Mouse (Mus musculus): ENCODE data around the gene Tbx2.

Gene Tbx2

GRCm38 (mm10) chr11:85825031-85825430 lies 7.3 kb upstream of the Tbx2 start:
- in situ Hi-C loops (cut with MseI, MboI): loop anchor here (10.0 kb wide), 1 partner anchor 110 kb away; no protein-coding TSS in a partner anchor

- in situ Hi-C loops (cut with MseI, MboI): loop anchor here (10.0 kb wide), 1 partner anchor 111 kb away; no protein-coding TSS in a partner anchor
Measured at GRCm38 (mm10) chr11:85825823-85826222, 6.5 kb upstream of the Tbx2 start.

DNA sequence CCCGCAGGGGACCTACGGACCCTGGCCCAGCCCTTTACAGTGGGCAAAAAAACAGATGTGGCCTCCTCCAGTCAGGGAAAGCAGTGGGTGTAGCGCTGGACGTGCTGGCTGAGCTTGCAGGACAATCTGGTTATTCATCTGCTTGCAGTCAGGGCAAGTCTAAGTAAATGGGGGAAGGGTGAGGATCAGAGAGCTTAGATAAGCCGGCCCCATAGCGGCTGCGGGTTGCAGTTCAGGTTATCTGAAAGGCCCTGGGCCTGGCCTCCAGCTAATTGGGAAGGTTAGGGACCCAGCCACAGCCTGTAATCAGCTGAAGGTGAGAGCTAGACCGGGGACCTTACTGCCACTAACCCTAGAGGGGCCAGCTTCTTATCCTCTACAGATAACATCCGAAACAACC lies 5.0 kb upstream of the Tbx2 start:
- in situ Hi-C loops (cut with MseI, MboI): loop anchor here (10.0 kb wide), 1 partner anchor 113 kb away; no protein-coding TSS in a partner anchor

DNA sequence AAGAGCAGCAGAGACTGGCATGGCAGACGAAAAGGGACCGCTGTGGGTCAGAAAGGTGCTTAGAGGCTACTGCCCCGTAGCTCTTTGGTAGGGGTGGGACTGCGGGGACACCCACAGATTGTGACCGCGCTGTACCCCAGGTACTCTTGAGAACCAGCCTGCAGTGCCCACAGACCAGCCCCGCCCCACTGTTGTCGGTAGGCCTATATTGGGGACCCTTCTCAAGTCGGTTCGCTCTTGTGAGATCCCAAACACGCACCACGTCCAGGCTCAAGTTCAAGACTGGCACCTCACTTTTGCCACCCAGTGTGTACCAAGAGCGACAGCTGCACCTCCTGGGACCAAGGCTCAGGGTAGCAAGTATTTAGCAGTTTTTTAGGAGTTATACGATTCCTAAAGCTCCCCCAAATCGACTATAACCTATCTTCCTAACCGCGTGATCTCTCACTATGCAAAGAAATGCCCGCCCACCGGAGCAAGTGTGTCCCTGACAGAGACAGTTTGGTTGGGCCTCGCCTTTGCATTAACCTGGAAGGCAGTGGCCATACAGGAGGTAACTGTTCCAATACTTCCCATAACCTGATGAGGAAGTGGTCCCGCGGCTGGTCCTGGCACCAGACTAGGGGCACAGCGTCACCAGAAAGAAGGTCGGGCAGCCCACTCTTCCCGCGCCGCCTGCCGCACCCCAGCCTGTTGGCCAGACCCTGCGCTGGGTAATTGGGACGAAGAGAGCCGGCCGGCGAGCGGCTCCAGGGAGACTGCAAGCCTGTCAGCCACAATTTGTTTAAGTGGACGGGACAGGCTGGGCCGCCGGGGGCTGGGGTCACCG lies 3.4 kb upstream of the Tbx2 start:
- in situ Hi-C loops (cut with MseI, MboI): loop anchor here (10.0 kb wide), 1 partner anchor 114 kb away; no protein-coding TSS in a partner anchor

DNA sequence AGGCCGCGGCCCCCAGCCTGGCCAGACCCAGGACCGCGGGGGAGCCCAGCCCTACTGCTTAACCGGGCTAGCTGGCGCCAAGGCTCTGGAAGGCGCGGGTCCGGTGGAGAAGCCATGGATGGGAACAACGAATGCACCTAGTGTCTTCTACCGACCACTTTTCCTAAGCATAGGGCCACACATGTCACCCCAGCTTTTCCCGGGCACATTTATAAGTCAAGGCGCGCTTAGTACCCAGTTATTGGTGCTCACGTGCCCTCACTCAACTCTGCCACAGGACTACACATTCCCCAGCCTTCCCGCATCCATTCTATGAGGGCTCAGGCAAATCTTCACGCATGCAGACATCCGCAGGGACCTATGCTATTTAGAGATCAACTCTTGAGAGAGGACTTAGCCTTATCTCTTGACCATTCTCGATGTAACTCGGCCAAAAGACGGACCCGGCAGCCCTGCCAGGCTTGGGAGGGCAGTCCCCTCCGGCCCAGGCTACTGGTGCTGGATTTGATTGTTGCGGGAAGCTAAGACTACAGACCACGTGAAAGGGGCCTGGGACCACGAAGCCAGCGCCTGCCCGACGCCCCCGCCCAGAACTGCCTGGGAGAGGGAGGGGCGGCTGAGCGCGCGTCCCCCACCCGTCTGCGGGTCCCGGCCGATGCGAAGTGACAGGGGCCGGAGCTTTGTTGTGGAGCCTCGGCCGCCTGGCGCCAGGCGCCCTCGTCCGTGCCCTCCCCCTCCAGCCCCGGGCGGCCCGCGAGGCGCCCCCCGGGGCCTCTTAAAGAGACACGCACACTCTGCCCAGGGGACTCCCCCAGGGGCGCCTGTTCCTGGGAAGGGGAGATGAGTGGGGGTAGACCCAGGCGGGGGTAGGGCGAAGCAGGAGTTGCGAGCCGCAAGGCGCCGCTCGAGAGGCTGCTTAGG lies 2.6 kb upstream of the Tbx2 start:
- in situ Hi-C loops (cut with MseI, MboI): loop anchor here (10.0 kb wide), 1 partner anchor 115 kb away; no protein-coding TSS in a partner anchor

GRCm38 (mm10) chr11:85830901-85831341 lies 1.4 kb upstream of the Tbx2 start:
- in situ Hi-C loops (cut with MseI, MboI): no loop called here

DNA sequence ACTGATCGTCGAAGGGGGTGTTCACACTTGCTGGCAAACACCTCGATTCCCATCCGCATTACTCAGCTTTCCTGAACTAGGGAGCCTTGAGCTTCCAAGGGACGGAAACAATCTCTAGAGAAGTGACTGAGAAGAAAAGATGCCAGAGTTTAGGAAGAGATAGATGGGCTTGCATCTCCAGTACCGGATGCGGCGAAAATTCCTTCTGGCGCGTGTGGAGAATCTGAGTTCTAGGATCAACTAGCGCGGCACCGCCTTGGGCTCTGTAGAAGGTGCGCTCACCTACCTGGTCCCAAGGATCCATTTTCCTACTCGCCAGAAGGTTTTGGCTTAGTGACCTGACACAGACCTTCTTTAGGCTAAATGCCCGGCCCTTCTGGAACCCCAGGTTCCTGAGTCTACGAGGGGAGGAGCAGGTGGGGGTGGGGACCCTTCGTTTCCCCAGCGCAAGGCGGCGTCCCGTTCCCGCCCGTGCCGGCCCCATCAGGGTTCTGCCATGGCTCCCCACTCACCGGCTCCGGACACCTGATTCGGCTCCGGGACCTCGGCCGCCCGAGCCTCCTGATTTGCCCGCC lies 608 bp upstream of the Tbx2 start:
- in situ Hi-C loops (cut with MseI, MboI): no loop called here

- in situ Hi-C loops (cut with MseI, MboI): no loop called here
Measured at GRCm38 (mm10) chr11:85833081-85833521, 750 bp downstream of the Tbx2 start.

GRCm38 (mm10) chr11:85833761-85834385 lies 1.5 kb downstream of the Tbx2 start:
- in situ Hi-C loops (cut with MseI, MboI): no loop called here

DNA sequence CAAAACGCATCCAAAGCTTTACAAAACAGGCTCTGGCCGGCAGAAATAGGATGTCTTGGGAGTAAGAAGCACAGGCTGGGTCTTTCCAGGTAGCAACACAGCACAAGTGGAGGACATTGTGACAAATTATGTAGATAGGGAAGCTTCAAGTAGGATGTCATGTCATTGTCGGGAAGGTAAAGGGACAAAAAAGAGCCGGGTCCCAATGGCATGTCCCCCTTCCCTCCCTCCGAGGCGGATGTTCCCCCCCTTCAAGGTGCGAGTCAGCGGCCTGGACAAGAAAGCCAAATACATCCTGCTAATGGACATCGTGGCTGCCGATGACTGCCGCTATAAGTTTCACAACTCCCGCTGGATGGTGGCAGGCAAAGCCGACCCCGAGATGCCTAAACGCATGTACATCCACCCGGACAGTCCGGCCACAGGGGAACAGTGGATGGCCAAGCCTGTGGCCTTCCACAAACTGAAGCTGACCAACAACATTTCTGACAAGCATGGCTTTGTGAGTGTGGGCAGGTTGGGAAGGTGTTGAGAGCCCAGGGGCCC lies 2.1 kb downstream of the Tbx2 start:
- in situ Hi-C loops (cut with MseI, MboI): no loop called here

DNA sequence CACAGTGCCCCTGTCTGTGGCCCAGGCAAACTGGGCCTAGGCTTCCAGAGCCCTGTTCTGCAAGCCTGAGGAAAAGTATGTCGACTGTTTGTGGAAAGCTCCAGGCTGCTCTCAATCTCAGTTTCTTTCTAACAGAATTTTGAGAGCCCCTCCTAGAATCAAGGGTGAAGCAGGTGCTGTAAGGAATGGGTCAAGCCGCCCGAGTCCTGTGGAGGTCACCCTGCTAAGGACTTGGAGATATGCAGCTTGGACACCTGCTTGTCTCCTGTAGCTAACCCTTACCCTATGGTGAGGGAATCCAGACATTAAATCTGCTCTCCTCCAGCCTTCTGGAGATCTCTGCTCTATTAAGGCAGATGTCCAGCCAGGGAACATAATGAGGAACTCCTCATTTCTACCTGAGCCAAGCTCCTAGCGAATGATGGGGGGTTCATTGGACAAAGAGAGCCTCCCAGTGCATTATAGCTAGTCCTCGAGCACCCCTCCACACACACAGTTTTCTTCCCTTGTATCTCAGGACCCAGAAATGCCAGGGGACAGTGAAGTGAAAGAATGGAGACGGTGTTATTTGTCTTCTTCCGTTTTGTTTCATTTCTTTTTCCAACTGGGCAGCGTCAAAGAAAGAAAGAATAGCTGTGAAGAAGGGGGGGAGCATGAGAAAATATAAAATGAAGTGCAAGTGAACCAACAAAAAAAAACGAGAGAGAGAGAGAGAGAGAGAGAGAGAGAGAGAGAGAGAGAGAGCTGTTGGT lies 2.8 kb downstream of the Tbx2 start:
- in situ Hi-C loops (cut with MseI, MboI): no loop called here

GRCm38 (mm10) chr11:85835753-85836522 lies 3.6 kb downstream of the Tbx2 start:
- in situ Hi-C loops (cut with MseI, MboI): no loop called here

DNA sequence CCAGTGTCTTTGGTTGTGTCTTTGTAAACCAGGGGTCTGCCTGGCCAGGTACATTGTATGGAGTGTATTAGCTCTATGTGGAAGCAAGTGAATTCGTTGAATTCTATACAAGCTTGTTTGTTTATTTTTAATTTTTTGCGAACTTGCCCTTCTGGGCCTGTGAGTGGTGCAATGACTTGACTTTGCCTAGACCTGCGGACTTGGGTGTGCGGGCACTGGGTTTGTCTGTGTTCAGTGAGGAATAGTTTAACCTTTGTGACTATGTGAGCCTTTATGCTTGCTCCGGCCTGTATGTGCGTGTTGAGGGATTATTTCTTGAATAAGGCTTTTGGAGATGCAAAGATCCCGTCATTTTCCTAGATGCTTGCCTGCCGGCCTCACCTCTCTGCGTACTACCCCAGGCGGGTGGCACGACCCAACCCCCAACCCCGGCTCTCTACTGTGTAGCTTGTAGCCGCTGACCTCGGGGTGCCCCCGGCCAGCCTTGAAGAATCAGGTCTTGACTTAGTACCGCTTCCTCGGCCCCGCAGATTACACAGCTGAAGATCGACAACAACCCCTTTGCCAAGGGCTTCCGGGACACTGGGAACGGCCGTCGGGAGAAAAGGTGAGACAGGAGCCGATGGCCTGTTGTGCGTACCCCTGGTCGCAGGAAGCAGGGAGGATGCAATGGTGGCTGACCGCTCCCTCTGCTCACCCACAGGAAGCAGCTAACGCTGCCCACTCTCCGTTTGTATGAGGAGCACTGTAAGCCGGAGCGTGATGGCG lies 4.4 kb downstream of the Tbx2 start:
- in situ Hi-C loops (cut with MseI, MboI): no loop called here

- in situ Hi-C loops (cut with MseI, MboI): no loop called here
Measured at GRCm38 (mm10) chr11:85837291-85837647, 4.9 kb downstream of the Tbx2 start.

GRCm38 (mm10) chr11:85837648-85838423 lies 5.5 kb downstream of the Tbx2 start:
- in situ Hi-C loops (cut with MseI, MboI): no loop called here

GRCm38 (mm10) chr11:85838424-85839257 lies 6.3 kb downstream of the Tbx2 start:
- in situ Hi-C loops (cut with MseI, MboI): no loop called here

All from mouse trophoblast stem cell (cell line).